Mouse (Mus musculus) adrenal gland, adult 18-20 months (tissue): Measurements from ENCODE around the gene Col4a6. TPM values are rescaled to one million over a fixed set of nuclear protein-coding genes. Genes with fewer than 3 reads are reported as not detected.

Experiments used
- DNase-seq, 2 experiments: peaks; one replicate each; pipeline ENCODE4 v3.0.0; 2021 to 2022; ENCODE audit warnings: low spot score in 2 of 2
- total RNA-seq, 2 experiments: library from RNA; stranded (reverse); gene quantifications; 1 replicate in 1 of 2; 2 replicates in 1 of 2; pipeline ENCODE4 v1.2.3; 2021

The Col4a6 gene
- total RNA-seq, 2 experiments from 2014 or later: 0.93 to 1.1 TPM

DNA sequence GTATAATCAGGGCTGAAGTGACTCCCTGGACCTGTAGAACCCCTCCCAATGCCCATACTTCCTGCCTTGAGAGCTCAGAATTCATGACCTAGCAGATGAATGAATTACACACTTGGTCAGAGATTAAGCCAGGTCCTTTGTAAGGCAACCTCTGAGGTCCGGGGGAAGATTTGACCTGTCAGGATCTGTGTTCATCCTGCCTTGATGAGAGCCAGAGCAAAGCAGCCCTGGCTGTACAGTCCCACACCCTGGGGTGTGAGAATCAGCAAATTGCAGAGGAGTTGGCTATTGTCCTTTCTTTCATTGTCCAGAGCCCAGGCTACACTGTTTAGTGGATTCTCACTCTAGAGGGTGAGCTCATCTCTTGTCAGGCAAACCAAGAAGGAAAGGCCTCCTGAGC lies 207.9 kb downstream of the Col4a6 start:
- no peak for DNase-seq

DNA sequence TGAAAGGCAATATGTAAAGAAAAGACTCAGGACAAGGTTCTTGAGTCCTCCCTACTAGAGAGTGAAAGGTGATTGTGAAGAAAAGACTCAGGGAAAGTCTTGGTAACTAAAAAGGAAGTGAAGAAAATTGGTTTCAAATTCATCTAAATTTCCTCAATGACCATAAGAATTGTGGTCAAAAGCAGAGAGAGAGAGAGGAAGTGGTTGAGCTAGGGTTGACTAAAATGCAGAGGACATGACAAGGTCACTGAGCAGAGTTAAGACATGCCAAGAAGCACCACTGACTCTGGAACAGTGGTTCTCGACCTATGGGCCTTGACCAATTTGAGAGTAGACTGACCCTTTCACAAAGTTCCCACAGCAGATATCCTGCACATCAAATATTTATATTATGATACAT lies 224.2 kb downstream of the Col4a6 start:
- no peak for DNase-seq

DNA sequence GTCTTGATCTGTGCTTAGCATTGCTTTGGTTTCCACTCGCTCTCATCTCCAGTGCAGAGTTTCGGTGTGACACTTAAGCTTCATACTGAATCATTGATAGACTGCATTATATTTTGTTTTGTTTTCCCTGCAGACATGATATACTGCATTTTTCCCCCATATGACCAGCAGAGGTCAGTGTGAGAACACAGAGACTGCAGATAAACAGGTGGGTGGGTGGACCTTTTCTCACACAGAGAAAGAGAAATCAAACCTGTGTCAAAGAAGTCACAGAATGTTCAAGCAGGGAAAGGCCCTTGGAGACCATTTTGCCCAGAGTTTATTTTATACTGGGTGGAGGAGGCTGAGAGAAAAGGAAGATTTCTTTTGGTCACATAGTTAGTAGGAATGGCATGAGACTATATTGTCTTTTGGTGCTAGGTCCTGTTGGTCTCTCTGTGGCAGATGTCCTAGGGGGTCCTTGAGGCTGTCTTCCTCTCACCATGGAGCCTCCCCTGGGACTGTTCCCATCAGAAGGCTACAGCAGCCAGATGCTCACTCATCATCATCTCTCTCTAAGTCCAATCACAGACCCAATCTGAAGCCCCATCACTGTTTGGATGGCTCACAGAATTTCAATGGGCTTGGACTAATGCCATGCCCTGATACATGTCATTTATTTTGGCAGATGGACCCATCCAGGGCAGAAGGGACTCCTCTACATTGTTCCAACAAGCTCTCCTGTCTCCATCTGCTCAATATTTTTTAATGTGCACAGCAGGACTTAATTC lies 237.1 kb downstream of the Col4a6 start:
- peak in 1 of 2 experiments; percentile 2 for DNase-seq

DNA sequence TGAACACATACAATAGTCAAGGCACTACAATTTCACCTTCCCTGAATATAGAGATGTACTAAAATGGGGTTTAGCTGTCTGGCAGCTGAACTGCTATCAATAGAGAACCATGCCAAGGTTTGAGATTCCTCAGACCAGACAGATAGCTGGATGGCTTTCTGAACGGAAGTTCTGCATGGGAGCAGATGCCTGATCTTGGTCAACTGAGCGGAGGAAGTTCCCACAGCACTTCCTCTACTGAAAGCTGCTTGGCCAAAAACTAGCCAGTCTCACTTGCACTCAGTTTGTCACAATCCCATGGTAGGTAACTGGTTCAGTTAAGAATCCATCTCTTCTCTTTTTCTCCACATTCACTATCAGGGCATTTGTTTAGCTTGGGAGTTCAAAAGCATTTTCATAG lies 245.7 kb downstream of the Col4a6 start:
- DNase-seq: no peak

DNA sequence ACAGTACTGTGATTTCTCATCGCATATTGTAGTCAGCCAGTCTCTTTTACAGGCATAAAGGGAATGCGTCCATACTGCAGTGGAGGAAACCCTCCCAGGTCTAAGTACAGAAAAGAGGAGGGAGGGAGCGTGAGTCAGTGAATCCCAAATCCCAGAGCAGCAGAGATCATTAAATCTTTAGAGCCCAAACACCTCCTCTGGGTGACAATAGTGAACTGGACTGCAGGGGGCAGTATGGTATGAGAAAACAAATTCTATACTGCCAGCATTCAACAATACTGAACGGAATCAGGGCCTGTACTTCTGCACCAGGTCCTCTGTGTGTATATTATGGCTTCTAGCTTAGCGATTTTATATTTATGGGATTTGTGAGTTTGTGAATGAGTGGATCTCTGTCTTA lies 261.1 kb downstream of the Col4a6 start:
- peak; percentile 12 to 20 for DNase-seq

DNA sequence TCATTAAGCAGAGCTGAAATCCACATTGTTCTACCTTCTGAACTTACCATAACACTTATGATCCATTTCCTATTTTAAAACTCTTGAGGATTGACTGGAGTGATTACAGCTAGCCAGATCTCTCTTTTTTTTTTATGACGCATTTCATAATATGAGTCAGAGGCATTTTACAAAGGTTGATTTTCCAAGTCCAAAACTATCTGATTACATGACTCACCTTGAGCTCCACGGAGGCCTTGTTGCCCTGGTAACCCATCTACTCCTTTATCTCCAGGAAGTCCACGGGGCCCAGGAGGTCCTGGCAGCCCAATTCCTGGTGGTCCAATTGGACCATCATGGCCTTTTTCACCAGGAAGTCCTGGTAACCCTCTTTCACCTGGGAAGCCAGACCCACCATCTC lies 274.9 kb downstream of the Col4a6 start:
- DNase-seq: peak in 1 of 2 experiments; percentile 18

DNA sequence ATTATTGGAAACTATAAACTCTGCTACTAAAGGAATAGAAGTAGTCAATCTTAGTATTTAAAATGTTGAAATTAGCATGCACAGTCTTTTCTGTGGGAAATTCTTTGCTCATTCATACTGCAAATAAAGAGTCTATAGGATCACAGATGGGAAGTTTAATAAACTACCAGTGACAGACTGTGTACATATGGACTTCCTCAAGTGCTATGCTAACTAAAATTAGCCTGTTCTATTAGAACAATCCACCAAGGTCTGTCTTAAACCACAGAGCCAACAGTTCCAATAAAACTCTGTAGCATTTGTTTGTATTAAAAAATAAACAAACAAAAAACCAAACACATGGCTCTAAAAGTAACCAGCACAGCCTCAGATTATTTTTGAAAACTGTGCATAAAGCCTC lies 278.8 kb downstream of the Col4a6 start:
- DNase-seq: no peak

DNA sequence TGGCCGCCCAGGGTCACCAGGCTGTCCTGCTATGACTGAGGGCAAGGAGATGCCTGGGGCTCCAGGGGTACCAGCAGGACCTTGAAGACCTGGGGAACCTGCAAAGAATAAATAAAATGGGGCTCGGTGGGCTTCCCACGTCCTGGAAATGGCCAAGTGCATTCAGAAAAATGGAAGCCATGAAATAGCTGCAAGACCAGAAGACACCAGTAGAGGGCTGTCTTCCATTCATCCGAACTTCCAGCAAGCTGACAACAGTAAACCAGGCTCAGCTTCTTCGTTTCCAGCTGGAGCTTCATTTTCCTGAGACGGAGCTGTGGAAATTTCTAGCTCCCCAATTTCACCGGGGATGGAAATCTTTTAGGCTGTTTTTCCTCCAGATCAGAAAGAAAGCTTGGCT lies 298.5 kb downstream of the Col4a6 start:
- DNase-seq: peak in 1 of 2 experiments; percentile 30

DNA sequence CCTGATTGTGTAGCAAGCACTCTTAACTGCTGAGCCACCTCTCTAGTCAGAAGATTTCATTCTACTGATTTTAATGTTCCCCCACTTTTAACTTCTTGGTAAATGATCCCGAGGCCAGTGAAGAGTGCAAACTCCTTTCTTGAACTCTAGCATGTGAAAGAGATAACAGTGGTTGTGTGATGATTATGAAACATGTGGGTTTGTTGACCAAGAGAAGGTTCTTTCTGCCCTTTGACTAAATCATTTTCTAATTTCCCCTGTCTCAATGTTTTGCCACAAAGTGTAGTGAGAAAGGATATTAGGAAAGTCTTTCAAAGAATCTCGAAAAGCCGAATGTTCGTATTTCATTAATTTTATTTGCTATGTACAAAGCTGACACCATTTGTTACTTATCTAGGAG lies 308.8 kb downstream of the Col4a6 start:
- no peak for DNase-seq

DNA sequence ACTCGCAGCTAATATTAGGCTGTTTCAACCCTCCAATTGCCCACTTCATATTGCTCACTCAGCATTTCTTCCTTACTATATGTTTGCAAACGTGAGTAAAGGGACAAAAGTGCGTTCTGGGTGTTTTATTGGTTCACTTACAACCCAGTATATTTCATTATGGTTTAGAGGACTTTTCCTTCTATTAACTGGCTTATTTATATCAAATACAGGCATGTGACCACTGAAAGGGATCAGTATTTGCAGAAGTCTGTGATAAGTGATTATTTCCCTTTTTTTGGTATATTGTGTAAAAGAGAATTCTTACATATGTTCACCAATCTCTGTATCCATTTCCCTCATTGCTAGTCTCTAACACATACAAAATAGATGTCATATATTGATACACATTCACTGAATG lies 313.5 kb downstream of the Col4a6 start:
- DNase-seq: no peak

DNA sequence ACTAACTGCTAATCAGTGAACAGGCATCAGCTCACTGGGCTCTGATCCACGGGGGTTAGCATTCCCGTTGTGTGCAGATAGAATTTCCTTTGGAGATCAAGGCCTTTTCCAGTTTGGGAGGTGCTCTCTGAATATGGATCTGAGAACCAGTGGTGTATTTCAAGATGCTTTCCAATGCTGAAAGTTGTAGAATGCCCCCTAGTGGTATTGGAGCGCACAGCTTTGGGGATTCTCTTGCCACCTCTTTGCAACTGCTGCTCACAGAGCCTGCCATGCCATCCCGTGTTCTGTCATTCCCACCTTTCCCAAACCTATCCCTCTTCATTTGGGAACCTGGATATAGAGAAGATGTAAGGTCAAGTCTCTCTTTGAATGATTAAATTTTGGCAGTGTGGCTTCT lies 315.7 kb downstream of the Col4a6 start:
- no peak for DNase-seq

DNA sequence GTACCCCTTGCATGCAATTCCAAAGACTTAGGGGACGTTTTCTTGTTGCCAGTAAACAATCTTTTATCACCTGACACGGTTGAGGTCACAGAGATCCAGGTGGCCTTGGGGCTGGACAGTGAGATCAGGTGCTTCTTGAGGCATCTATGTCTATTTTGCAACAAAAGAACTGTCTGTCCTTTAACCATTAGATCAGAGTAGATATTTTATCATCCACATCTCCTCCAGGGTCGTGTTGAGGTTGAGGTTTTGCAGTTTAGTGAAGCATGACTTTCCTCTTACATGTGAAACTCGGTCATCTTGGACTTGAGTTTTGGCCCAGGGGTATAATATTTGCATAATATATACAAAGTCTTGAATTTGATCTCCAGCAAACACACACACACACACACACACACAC lies 316.2 kb downstream of the Col4a6 start:
- no peak for DNase-seq

DNA sequence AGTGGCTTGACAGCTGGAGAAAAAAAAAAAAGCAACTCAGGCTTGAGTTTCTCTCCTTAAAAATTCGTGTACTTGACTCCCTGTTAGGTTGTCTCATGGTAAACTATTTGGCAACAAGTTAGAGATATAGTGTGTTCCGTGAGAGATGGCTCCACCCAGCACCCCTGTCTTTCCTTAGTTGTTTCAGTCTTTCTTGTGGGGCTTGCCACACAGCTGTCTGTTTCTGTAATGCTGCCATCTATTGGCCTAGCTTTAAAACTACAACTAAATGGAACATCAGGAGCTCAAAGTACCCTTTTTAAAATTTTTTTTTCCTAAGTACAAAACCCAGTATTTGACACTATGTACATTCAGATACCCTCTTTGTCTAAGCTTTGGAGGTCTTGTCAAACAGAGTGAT lies 317.2 kb downstream of the Col4a6 start:
- DNase-seq: no peak

DNA sequence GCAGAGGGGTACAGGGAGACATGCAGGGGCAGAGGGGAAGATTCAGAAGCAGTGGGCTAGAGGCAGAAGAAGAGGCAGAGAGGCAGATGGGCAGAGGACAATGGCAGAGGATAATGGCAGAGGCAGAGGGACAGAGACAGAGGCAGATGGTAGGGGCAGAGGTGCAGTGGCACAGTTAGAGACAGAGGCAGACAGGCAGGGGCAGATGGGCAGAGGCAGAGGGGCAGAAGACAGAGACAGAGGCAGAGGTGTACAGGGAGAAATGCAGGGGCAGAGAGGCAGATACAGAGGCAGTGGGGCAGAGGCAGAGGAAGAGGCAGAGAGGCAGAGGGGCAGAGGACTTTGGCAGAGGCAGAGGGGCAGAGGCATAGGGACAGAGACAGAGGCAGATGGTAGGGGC lies 322.7 kb downstream of the Col4a6 start:
- no peak for DNase-seq

DNA sequence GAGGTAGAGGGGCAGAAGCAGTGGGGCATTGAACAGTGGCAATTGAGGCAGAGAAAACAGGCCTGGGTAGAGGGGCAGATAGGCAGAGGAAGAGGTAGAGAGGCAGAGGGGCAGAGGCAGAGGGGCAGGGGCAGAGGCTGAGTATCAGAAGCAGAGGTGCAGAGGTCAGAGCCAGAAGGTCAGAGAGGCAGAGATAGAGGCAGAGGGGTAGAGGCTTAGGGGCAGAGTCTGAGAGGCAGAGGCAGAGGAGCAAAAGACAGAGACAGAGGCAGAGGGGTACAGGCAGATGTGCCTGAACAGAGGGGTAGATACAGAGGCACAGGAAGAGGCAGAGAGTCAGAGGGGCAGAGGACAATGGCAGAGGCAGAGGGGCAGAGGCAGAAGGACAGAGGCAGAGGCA lies 323.6 kb downstream of the Col4a6 start:
- no peak for DNase-seq

DNA sequence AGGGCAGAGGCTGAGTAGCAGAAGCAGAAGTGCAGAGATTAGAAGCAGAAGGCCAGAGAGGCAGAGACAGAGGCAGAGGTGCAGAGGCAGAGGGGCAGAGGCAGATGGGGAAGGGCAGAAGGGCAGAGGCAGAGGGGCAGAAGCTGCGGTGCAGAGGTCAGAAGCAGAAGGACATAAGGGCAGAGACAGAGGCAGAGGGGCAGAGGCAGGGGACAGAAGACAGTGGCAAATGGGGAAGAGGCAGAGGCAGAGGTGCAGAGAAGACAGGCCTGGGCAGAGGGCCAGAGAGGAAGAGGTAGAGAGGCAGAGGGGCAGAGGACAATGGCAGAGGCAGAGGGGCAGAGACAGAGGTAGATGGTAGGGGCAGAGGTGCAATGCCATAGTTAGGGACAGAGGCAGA lies 324.2 kb downstream of the Col4a6 start:
- no peak for DNase-seq

Other genes with a start within 250 kb of the Col4a6 start
- 1 to 10 TPM; 4.0 to 6.8 TPM for gene Col4a5, start 1.3 kb upstream of the Col4a6 start, total RNA-seq